Mouse (Mus musculus) embryo, embryonic 10 days (tissue): ENCODE measurements around the gene Ptpra.
"Not testable (repeated sequence)": the region's sequence is repeated elsewhere in the genome, so short reads cannot be mapped to it uniquely, and the experiment has no call there.

Experiments used
- DNase-seq: peaks from one replicate; pipeline ENCODE4 v3.0.0-alpha.2; 2015; ENCODE audit warnings: low spot score

Gene Ptpra

DNA sequence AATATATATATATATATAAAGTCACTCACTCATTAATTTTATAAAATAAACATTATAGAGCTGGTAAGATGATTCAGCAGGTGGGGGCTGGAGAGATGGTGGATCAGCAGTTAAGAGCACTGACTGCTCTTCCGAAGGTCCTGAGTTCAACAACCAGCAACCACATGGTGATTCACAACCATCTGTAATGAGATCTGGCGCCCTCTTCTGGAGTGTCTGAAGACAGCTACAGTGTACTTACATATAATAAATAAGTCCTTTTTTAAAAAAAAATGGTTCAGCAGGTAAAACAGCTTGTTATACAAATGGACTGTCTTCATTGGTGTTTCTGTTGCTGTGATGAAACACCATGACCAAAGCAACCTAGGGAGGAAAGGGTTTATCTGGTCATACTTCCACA lies 107.9 kb downstream of the Ptpra start:
- no peak for DNase-seq

- DNase-seq = peak; percentile 97
These were observed 113.4 kb downstream of the Ptpra start, which contains the start of gene Mrps26 for GRCm38 (mm10) chr2:130563212-130564055. TSS of gene Mrps26 (plus strand) at chr2:130563742.

DNA sequence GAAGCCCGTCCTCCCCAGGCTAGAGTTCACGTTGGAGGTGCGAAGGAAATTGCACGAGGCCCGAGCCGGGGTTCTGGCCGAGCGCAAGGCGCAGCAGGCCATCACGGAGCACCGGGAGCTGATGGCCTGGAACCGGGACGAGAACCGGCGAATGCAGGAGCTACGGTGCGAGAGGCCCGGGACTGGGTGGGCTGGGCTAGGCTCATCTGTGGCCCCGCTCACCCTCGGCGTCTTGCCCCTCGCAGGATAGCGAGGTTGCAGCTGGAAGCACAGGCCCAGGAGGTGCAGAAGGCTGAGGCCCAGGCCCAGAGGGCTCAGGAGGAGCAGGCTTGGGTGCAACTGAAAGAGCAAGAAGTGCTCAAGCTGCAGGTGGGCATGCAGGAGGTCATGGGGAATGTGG lies 114.0 kb downstream of the Ptpra start:
- DNase-seq = no peak

- DNase-seq = no peak
These were observed 114.9 kb downstream of the Ptpra start for GRCm38 (mm10) chr2:130564983-130565382.

- no peak for DNase-seq
These were observed 118.8 kb downstream of the Ptpra start for GRCm38 (mm10) chr2:130568921-130569320.

DNA sequence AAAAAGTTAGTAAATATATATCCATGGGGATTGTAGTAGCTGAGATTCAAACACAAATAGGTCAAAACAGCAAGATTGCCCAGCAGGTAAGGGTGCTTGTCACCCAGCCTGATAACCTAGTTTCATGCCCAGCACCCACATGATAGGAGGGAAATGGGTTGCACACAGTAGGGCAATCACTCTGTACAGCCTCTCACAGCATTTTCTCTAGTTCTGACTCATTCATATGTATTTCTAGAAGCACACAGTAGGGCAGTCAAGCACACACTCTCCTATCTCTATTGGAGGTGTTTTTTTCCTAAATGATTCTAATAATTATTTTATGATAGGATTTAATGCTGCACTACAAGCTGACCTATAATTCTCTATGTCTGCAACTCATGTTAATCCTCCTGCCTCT lies 119.8 kb downstream of the Ptpra start:
- DNase-seq = no peak

GRCm38 (mm10) chr2:130574960-130575359 lies 124.9 kb downstream of the Ptpra start:
- no peak for DNase-seq

GRCm38 (mm10) chr2:130575873-130576272 lies 125.8 kb downstream of the Ptpra start, which contains the start of gene Oxt:
TSS of gene Oxt (plus strand) at chr2:130576173.
- DNase-seq = no peak

DNA sequence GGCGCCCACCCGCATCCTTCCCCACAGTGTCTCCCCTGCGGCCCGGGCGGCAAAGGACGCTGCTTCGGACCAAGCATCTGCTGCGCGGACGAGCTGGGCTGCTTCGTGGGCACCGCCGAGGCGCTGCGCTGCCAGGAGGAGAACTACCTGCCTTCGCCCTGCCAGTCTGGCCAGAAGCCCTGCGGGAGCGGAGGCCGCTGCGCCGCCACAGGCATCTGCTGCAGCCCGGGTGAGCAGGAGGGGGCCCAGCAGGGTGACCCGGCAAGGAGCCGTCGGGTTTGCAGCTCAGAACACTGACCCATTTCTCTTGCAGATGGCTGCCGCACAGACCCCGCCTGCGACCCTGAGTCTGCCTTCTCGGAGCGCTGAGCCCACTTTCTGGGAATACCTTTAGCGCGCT lies 126.5 kb downstream of the Ptpra start:
- not testable (repeated sequence) for DNase-seq

- DNase-seq = no peak
These were observed 126.9 kb downstream of the Ptpra start for GRCm38 (mm10) chr2:130577021-130577420.

- peak; percentile 60 for DNase-seq
These were observed 127.6 kb downstream of the Ptpra start for GRCm38 (mm10) chr2:130577632-130578031.

- peak; percentile 67 for DNase-seq
These were observed 128.1 kb downstream of the Ptpra start for GRCm38 (mm10) chr2:130578148-130578547.

DNA sequence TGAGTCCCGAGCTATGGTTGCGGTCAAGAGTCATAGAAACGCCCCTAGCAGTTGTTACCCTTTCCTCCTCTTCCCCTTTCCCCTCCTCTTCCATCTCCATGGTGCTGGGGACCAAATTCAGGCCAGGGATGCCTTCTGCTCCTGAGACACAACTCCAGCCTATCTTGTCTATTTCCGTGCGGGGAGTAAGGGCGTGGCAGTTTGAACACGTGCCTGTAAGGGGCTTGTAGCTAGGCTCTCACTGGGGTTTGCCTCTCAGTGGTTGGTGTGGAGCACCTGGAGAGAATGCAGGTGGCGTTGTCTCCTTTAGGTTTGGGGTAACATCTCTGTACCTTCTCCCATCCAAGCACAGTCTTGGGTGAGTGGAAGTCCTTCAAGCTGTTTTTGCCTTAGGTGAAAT lies 129.7 kb downstream of the Ptpra start:
- DNase-seq = no peak

DNA sequence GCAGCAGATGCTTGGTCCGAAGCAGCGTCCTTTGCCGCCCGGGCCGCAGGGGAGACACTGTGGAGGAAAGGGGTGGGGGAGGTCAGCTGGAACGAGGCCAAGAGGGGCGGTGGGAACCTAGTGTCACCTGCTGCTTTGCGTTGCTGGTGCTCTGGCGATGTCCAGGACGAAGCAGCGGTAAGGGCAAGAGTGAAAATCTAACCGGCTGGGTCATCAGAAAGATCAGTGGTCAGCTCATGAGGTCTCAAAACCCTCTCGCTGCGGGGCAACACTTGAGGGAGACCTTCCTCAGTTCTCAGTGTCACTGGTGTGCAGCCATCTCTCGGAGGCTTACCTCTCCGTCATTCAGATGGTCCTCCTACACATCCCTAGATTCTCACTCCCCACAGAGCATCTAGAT lies 131.1 kb downstream of the Ptpra start:
- DNase-seq = no peak

- DNase-seq = no peak
These were observed 132.5 kb downstream of the Ptpra start, which contains the start of gene Avp for GRCm38 (mm10) chr2:130582552-130582951. TSS of gene Avp (minus strand) at chr2:130582554.

GRCm38 (mm10) chr2:130583902-130584560 lies 134.0 kb downstream of the Ptpra start:
- DNase-seq = no peak

GRCm38 (mm10) chr2:130586016-130586415 lies 135.9 kb downstream of the Ptpra start:
- DNase-seq = no peak

- DNase-seq = no peak
These were observed 138.3 kb downstream of the Ptpra start for GRCm38 (mm10) chr2:130588373-130588772.

GRCm38 (mm10) chr2:130589157-130589556 lies 139.1 kb downstream of the Ptpra start:
- no peak for DNase-seq

DNA sequence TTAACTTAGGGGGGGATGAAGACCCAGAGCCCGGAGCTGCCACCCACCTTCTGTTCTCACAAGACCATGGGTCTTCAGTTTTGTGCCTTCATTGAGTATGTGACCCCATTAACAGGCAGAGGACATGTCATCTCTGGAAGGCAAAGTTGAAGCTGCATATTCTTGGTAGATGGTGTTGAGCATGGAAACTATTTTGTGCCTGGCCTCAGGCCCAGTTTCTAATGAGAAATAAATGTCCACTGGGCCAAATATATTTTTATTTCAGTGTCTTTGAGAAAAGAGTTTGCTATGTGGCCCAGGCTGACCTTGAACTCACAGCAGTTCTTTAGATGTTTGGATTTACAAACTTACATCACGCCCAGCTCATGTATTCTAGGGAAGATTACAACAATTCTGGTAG lies 139.7 kb downstream of the Ptpra start:
- no peak for DNase-seq

DNA sequence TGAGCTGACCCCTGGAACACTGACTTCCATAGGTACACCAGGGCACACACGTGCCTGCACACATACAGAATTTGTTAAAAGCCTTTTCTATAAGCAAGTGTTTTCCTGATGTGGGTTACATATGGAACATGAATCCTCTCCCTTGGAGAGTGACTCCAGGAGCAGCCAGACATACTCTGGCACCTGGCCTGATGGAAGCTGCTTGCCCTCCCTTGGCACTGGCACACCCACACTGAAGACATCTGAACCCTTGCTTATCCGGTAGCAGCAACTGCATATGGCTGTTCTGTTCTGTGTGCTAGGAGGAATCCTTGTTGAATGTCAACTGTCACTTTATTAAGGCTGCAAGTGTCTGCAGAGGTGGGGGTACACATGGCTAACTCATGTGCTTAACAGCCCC lies 140.9 kb downstream of the Ptpra start:
- no peak for DNase-seq

DNA sequence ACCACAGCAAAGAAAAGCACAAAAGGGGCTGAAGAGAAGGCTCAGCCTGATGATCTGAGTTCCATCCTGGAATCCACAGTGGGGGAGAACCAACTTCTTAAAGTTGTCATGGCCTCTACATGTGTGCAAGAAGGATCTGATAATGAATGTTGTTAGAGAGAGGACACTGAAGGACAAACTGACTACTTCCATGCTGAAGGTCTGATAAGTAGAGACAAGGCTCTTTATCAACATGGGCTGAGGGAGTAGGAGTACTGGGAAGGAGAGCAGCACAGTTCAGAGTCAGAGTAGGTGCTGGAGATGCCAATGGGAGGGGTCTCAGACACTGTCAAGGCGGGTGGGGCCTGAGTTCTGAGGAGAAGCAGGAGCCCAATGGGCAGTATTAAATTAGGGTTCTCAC lies 145.5 kb downstream of the Ptpra start:
- DNase-seq = no peak

- peak; percentile 48 for DNase-seq
These were observed 147.5 kb downstream of the Ptpra start for GRCm38 (mm10) chr2:130597601-130598010.
